Mouse (Mus musculus) layer of hippocampus, postnatal 36 days (tissue): ENCODE data around the gene Cym. TPM values are rescaled to one million over a fixed set of nuclear protein-coding genes. Genes with fewer than 3 reads are reported as not detected.

ENCODE experiments used
- DNase-seq, 2 experiments: peaks; one replicate each; pipeline ENCODE4 v3.0.0; 2022
- total RNA-seq, 2 experiments: library from RNA; stranded (reverse); gene quantifications; 2 replicates each; pipeline ENCODE4 v1.2.3; 2021

Cym gene
- total RNA-seq, 2 experiments from 2014 or later, result 0.30 TPM; not detected in 1

DNA sequence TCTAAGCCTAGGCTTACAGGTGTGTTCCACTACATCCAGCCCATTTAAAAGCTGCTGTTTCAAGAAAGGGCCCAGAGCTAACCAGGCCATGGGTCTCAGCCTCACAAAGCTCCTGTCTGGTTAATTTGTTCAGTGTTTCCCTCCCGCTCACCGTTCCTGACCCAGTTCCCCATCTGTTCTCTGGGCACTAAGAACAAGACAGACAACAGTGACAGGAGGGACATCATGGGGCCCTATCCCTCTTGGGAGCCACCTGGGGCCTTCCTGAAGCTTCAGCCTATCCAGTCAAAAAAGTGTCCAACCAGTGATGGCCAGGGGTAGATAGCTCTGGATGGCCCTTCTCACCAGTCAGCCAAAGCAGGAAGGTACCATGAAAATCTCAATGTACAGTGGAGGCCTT lies 58.8 kb downstream of the Cym start:
- DNase-seq, result no peak

Other genes with a start within 250 kb of the Cym start
- gene Kcna3, start 185.6 kb downstream of the Cym start, total RNA-seq, result 10 to 100 TPM; 20.3 to 21.8 TPM
- 10 to 100 TPM; 91.3 to 91.6 TPM for gene Kcna2, start 120.6 kb downstream of the Cym start, total RNA-seq
- not detected for gene Kcna10, start 38.7 kb downstream of the Cym start, total RNA-seq
- not detected for gene A630076J17Rik, start 8.9 kb upstream of the Cym start, total RNA-seq
- gene Prok1, start 18.0 kb upstream of the Cym start, total RNA-seq, result not detected
- 10 to 100 TPM; 64.0 to 79.4 TPM for gene Lamtor5, start 57.1 kb upstream of the Cym start, total RNA-seq
- gene Slc16a4, start 69.5 kb upstream of the Cym start, total RNA-seq, result 1 to 10 TPM in 1 of 2 experiments, under 1 TPM in 1; 0.86 to 1.1 TPM
- gene Rbm15, start 111.9 kb upstream of the Cym start, total RNA-seq, result 10 to 100 TPM; 25.9 to 28.0 TPM
- gene Kcnc4, start 237.8 kb upstream of the Cym start, total RNA-seq, result 10 to 100 TPM; 55.5 to 60.2 TPM